Mouse (Mus musculus): Measurements from ENCODE around the gene Ccr6.

GRCm38 (mm10) chr17:8298281-8298680 is 62.4 kb downstream of the Ccr6 start:
- TF ChIP-seq CTCF (IDR thresholded peaks at IDR 0.05; ENCODE audit: insufficient read depth, low read depth, low read length) = no peak
- no peak for TF ChIP-seq POLR2A (IDR thresholded peaks at IDR 0.05; ENCODE audit: insufficient read depth, low read depth, low read length)
